Mouse (Mus musculus): Measurements from ENCODE around the gene Rnaseh2c.
A peak's percentile ranks its signal among the peaks of the same experiment; 100 is the strongest.

Rnaseh2c gene

GRCm38 (mm10) chr19:5636571-5637041, 34.9 kb downstream of the Rnaseh2c start:
- H3K27me3 ChIP-seq (ENCODE audit: control insufficient read depth, insufficient read depth, low read length, poor library complexity, severe bottlenecking), result no peaks in the 10 kb centered on the region; the same call in 1 of the 2 replicates
- H3K36me3 ChIP-seq (ENCODE audit: control insufficient read depth, insufficient read depth, low read length, poor library complexity, severe bottlenecking), result peaks cover 11% of the 10 kb centered on the region
- DNase-seq (ENCODE audit: low read depth, low spot score), result peak; percentile 32

GRCm38 (mm10) chr19:5637069-5638047, 35.7 kb downstream of the Rnaseh2c start, which contains the start of gene Rela:
Gene Rela (plus strand): TSS chr19:5637483.
- H3K36me3 ChIP-seq (ENCODE audit: control insufficient read depth, insufficient read depth, low read length, poor library complexity, severe bottlenecking), result peaks cover 14% of the 10 kb centered on the region
- DNase-seq (ENCODE audit: low read depth, low spot score), result peak; percentile 88
- H3K27me3 ChIP-seq (ENCODE audit: control insufficient read depth, insufficient read depth, low read length, poor library complexity, severe bottlenecking), result no peaks in the 10 kb centered on the region; the same call in 1 of the 2 replicates

- Histone ChIP-seq H3K27me3 (ENCODE audit: control insufficient read depth, insufficient read depth, low read length, poor library complexity, severe bottlenecking) (no peaks in the 10 kb centered on the region; the same call in 1 of the 2 replicates), H3K36me3 (ENCODE audit: control insufficient read depth, insufficient read depth, low read length, poor library complexity, severe bottlenecking) (peaks cover 19% of the 10 kb centered on the region)
- no peak for DNase-seq (ENCODE audit: low read depth, low spot score)
Measured at GRCm38 (mm10) chr19:5638416-5639005, 36.8 kb downstream of the Rnaseh2c start.

- DNase-seq (ENCODE audit: low read depth, low spot score), result no peak
- peaks cover 28% of the 10 kb centered on the region for H3K36me3 ChIP-seq (ENCODE audit: control insufficient read depth, insufficient read depth, low read length, poor library complexity, severe bottlenecking)
- no peaks in the 10 kb centered on the region; the same call in 1 of the 2 replicates for H3K27me3 ChIP-seq (ENCODE audit: control insufficient read depth, insufficient read depth, low read length, poor library complexity, severe bottlenecking)
Measured at GRCm38 (mm10) chr19:5640339-5640738, 38.7 kb downstream of the Rnaseh2c start.

GRCm38 (mm10) chr19:5641021-5641420, 39.3 kb downstream of the Rnaseh2c start:
- peaks cover 32% of the 10 kb centered on the region for H3K36me3 ChIP-seq (ENCODE audit: control insufficient read depth, insufficient read depth, low read length, poor library complexity, severe bottlenecking)
- DNase-seq (ENCODE audit: low read depth, low spot score), result no peak
- H3K27me3 ChIP-seq (ENCODE audit: control insufficient read depth, insufficient read depth, low read length, poor library complexity, severe bottlenecking), result no peaks in the 10 kb centered on the region; the same call in 1 of the 2 replicates

GRCm38 (mm10) chr19:5641641-5642040, 40.0 kb downstream of the Rnaseh2c start:
- H3K36me3 ChIP-seq (ENCODE audit: control insufficient read depth, insufficient read depth, low read length, poor library complexity, severe bottlenecking), result peaks cover 32% of the 10 kb centered on the region
- no peaks in the 10 kb centered on the region for H3K27me3 ChIP-seq (ENCODE audit: control insufficient read depth, insufficient read depth, low read length, poor library complexity, severe bottlenecking)
- DNase-seq (ENCODE audit: low read depth, low spot score), result no peak

- Histone ChIP-seq H3K36me3 (ENCODE audit: control insufficient read depth, insufficient read depth, low read length, poor library complexity, severe bottlenecking) (peaks cover 33% of the 10 kb centered on the region), H3K27me3 (ENCODE audit: control insufficient read depth, insufficient read depth, low read length, poor library complexity, severe bottlenecking) (no peaks in the 10 kb centered on the region)
- no peak for DNase-seq (ENCODE audit: low read depth, low spot score)
Measured at GRCm38 (mm10) chr19:5645280-5645679, 43.6 kb downstream of the Rnaseh2c start.

GRCm38 (mm10) chr19:5646731-5647330, 45.2 kb downstream of the Rnaseh2c start:
- DNase-seq (ENCODE audit: low read depth, low spot score), result no peak
- Histone ChIP-seq H3K36me3 (ENCODE audit: control insufficient read depth, insufficient read depth, low read length, poor library complexity, severe bottlenecking) (peaks cover 40% of the 10 kb centered on the region), H3K27me3 (ENCODE audit: control insufficient read depth, insufficient read depth, low read length, poor library complexity, severe bottlenecking) (no peaks in the 10 kb centered on the region)

- no peak for DNase-seq (ENCODE audit: low read depth, low spot score)
- no peaks in the 10 kb centered on the region for H3K27me3 ChIP-seq (ENCODE audit: control insufficient read depth, insufficient read depth, low read length, poor library complexity, severe bottlenecking)
- peaks cover 40% of the 10 kb centered on the region for H3K36me3 ChIP-seq (ENCODE audit: control insufficient read depth, insufficient read depth, low read length, poor library complexity, severe bottlenecking)
Measured at GRCm38 (mm10) chr19:5647791-5648190, 46.1 kb downstream of the Rnaseh2c start.

- H3K36me3 ChIP-seq (ENCODE audit: control insufficient read depth, insufficient read depth, low read length, poor library complexity, severe bottlenecking), result peaks cover 43% of the 10 kb centered on the region
- peak; percentile 93 for DNase-seq (ENCODE audit: low read depth, low spot score)
- H3K27me3 ChIP-seq (ENCODE audit: control insufficient read depth, insufficient read depth, low read length, poor library complexity, severe bottlenecking), result no peaks in the 10 kb centered on the region
Measured at GRCm38 (mm10) chr19:5648401-5649297, 47.0 kb downstream of the Rnaseh2c start.

- peak; percentile 63 for DNase-seq (ENCODE audit: low read depth, low spot score)
- Histone ChIP-seq H3K27me3 (ENCODE audit: control insufficient read depth, insufficient read depth, low read length, poor library complexity, severe bottlenecking) (no peaks in the 10 kb centered on the region), H3K36me3 (ENCODE audit: control insufficient read depth, insufficient read depth, low read length, poor library complexity, severe bottlenecking) (peaks cover 46% of the 10 kb centered on the region)
Measured at GRCm38 (mm10) chr19:5649298-5649741, 47.6 kb downstream of the Rnaseh2c start.

GRCm38 (mm10) chr19:5651502-5652274, 50.0 kb downstream of the Rnaseh2c start:
- Histone ChIP-seq H3K27me3 (ENCODE audit: control insufficient read depth, insufficient read depth, low read length, poor library complexity, severe bottlenecking) (no peaks in the 10 kb centered on the region), H3K36me3 (ENCODE audit: control insufficient read depth, insufficient read depth, low read length, poor library complexity, severe bottlenecking) (peaks cover 51% of the 10 kb centered on the region)
- DNase-seq (ENCODE audit: low read depth, low spot score), result no peak

- H3K36me3 ChIP-seq (ENCODE audit: control insufficient read depth, insufficient read depth, low read length, poor library complexity, severe bottlenecking), result peaks cover 47% of the 10 kb centered on the region
- no peak for DNase-seq (ENCODE audit: low read depth, low spot score)
- H3K27me3 ChIP-seq (ENCODE audit: control insufficient read depth, insufficient read depth, low read length, poor library complexity, severe bottlenecking), result no peaks in the 10 kb centered on the region
Measured at GRCm38 (mm10) chr19:5652570-5652969, 50.9 kb downstream of the Rnaseh2c start.
